Mouse (Mus musculus): ENCODE results near the gene Prickle2.

Gene Prickle2

DNA sequence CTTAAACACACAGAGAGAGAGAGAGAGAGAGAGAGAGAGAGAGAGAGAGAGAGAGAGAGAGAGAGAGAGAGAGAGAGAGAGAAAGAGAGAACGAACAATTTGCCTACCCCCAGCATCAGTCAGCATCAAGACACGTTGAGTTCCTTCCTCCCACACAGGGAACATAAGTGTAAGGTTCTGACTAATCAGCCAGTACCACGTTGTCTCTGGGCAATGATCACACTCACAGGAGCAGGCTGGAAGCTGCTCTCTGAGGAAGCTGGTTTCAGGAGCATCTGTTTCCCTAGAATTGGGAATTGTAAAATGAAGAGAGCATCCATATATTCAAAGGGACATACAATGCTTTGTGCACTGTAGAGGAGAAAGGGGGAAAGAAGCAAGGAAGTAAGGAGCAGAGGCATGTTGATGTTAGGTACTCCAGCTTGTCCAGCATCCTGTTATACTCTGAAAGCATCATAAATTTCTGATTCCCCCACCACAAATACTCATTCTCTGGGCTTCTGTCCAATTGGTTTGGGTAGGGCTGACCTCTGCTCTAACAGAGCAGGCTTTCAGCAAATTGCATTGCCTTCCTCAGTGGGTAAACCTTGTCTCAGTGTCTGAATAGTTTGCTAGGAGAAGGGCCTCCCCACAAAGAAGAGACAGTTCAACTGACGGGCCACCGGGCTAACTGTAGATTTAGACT, 116.4 kb downstream of the Prickle2 start:
- DNase-seq (ENCODE audit: low read depth), result peak; percentile 37

DNA sequence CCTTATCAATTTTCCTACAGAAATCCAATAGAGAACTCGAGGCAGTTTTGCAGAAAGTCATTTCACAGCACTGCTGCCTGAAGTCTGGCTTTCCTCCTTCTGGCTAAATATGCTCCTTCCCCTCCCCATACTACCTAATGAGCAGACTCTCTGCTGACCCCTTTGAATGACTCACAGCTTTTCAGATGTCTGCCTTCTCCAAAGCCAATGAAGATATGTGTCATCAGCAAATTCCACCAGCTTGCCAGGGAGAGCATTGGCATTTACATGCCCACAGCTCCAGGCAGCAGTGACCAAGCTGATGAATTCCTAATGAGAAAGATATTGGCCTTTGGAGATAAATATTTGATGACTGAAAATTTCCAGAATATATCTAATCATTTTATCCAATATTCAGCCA, 121.9 kb downstream of the Prickle2 start:
- peak; percentile 35 for DNase-seq (ENCODE audit: low read depth)

DNA sequence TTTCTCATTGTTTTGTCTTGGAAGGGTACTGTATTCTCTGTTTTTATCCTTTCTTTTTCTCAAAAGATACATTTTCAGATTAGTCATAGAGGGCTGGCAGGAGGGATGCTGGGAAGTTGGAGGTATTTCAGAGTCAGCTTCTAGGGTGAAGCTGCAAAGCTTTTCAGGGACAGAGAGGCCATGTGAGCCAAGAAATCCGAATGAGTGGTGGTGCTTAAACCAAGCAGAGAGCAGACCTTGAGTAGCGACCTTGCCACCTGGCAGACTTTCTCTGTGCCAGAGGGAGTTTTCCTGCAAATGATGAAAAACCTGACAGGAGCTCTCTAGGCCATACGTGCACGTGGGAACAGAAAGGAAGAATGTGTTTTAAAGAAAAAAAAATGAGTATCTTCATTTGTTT, 130.7 kb downstream of the Prickle2 start:
- DNase-seq (ENCODE audit: low read depth), result no peak

DNA sequence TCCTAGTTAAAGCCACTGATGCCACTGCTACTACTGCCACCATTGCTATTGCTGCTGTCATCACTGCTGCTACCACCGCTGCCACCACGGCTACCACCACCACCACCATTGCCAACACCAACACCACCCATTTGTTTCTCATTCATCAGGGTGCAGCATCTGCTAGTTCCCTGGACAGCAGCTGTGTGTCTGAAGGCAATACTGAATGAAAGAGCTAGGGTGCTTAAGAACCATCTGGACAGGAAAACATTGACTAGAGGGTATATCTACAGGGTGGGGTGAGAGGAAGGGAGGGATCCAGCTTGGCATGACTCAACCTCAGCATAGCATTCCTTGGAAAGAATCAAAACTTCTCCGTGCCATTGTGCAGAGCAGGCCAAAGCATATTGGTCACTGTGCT, 133.8 kb downstream of the Prickle2 start:
- no peak for DNase-seq (ENCODE audit: low read depth)

DNA sequence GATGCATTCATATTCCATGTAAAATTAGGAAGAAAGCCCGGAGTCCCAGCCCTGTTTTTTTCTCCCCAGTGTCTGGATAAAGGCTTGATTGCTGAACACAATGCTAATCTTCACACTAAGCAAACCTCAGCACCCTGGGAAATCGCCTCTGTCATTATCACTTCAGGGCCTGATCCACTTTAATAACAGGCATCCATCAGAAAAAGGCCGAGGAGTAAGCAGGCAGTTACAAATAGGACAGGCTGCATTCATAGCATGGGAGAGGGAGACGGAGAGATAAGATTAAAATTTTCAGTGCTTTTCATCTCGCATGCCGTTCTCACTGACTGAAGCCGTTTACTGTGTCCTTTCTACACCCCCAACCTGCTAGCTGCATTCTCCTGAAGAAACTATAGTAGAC, 135.9 kb downstream of the Prickle2 start:
- no peak for DNase-seq (ENCODE audit: low read depth)

DNA sequence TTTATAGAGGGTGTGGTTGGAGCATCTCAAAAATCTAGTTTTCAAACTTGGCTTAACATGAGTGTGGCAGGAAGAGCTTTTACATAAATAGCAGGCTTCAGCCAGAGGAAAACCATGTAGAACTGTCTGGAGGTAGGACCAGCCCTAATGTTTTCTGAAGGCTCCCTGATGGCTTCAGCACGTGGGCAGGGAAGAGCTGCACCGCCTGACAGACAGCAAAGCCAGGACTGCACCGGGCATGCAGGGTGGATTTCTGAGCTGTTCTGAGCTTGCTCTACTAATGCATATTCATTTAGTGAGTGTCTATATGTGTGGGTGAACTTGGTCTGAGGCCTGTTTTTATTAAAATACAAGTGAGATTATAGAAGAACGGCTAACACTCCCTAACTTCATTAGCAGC, 136.7 kb downstream of the Prickle2 start:
- DNase-seq (ENCODE audit: low read depth), result no peak

DNA sequence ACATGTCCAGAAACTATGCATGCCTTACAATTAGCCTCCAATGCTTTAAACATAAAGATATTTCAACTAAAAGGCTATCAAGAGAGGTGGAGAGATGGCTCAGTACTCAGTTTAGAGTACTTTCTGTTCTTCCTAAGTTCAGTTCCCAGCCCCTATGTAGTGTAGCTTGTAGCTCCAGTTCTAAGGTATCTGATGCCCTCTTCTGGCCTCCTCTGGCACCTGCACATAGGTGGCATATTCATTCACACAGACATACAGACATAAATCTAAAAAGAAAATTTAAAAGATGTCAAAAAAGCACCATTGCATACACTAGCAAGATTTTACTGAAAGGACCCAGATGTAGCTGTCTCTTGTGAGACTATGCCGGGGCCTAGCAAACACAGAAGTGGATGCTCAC, 146.7 kb downstream of the Prickle2 start:
- DNase-seq (ENCODE audit: low read depth), result no peak

DNA sequence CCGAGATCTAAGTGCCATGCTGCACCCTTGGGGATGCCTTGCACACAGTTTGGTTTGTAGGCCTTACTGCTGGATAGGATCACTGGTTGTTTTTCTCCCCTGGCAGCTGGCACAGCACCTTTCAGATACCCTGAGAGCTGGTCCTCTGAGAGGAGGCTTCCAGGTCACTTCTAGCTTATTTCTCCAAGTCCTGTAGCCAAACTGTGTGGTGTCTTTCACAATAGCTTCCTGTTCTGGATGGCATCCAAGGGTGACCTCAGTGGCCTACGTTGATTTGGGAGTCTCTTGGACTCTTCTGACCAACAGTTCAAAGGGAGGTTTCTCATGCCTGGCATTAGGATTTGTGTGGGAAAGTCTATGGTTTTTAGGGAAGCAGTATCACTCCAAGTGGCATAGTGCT, 150.3 kb downstream of the Prickle2 start:
- no peak for DNase-seq (ENCODE audit: low read depth)

DNA sequence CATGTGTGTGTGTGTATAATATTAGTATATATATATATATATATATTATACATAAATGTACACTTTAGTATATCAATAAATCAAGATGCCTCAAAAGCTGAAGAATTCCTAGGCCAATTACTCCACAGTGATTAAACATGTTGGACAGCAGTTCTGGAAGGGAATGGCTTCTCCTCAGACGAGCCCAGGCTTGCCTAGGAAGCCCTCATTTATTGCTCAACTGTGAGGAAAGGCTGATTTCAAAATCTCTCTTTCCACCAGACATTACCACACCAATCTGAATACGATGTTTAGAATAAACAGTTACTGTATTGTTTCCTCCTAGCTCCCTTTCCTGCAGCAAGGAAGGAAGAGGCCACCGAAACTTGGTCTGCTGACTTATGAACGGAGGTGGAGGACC, 152.9 kb downstream of the Prickle2 start:
- DNase-seq (ENCODE audit: low read depth), result no peak

DNA sequence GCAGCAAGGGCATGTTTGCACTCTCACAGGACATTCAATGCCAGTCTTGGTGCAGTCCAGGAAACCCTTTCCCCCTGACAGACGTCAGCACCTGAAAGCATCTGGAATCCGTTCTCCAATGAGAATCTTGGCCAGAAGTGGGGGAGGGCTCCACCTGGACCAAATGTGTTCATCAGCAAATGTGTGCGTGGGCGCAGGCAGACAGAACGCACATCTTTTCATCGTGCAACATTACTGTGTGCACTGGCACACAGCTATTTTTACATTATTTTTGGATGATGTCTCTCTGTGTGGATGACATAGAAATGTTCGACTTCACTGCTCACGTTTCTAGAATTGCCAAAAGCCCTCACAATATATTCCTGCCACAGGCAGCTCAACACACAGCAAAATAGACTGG, 156.7 kb downstream of the Prickle2 start:
- no peak for DNase-seq (ENCODE audit: low read depth)

DNA sequence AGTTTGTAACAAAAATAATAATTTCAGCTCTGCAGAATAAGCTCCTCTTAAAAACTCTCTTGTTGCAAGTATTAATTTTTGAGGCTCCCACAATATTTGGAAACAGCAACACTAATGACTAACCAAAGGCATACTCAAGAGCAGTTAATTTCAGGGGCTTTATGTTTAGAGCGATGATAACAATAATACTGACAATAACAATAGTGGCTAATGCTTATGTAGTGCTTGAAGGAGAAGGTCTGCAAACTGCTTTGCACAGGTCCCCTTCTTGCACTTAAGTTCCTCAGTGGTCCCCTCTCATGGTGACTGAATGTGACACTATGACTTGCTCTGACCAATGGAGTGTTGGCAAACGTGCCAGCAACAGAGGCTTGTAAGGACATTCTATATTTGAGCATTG, 160.8 kb downstream of the Prickle2 start:
- DNase-seq (ENCODE audit: low read depth), result no peak

DNA sequence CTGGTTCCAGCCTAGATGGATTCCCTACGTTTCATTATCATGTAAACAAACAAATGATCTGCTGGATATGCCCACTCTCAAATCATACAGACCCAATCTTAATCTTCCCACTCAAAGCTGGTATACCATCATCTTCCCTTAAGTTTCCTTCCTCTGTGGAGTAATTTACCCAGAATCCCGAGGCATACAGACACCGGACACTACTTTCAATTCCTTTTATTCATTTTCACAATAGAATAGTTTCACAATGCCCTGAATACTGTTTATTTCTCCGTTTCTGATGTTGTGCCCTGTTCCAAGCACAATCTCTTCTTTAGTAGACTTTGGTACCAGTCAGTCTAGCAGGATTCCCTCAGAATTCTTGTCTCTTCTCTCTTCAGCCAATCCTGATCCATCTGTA, 162.1 kb downstream of the Prickle2 start:
- no peak for DNase-seq (ENCODE audit: low read depth)

DNA sequence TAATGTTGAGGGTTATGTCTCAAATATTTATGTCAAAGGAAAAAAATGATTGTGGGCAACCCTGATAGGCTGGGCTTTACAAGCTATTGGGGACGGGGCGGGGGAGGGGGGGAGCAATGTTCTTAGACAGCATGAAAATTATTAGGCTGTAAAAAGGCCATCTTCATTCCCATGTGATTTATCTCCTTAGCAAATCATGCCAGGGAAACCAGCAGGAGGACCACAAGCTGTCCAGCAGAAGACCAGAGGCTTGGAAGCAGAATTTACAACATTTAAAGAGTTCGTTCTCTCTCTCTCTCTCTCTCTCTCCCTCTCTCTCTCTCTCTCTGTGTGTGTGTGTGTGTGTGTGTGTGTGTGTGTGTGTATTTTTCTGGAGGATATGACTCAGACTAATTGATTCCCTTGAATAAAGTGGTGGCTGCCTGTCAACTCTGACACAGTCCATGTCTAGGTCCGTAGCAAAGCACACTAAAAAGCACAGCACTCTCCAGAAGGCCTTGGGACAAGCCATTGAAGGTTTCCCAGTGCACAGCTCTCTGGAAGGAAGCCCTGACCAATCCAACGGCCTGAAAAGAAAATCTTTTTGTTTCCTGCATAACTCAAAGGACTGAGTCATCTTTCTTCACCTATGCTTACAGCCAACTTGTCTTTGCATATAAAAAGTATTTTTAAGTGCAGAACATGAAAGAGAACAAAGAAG, 163.4 kb downstream of the Prickle2 start:
- DNase-seq (ENCODE audit: low read depth), result peak; percentile 53

DNA sequence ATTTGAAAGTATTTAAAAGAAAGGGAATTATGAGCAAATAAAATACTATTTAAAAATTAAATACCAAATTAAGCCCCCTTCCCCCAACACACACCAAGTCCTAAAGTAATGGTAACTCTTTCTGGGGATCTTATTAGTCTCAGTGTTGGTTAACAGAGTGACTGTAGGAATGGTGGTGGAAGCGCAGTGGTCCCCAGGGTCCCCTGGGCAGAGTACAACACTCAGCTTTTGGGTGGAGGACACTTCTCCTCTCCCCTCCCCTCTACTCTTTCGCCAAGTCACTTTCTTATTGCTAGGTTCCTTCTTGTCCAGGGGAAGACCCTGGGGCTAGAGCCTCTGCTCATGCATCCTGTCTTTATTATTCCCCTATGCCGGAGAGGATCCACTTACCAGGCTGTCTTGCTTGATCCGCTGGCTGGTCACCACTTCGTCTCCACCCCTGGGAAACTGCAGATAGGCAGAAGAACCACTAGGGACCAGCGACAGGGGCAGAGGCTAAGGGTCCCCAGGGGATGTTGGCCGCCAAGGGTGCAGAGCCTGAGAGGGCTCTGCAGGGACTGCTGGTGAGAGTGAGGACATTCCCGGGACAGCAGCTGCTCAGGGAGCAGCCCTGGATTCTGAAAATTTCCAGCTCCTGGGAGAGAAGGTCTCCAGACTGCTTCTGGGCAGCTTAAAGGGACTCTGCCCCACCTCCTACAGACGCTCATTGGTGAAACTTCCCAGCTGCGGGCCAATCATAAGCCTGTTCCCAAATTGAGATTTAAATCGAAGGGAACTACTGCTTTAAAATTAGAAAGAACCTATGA, 171.5 kb downstream of the Prickle2 start:
- DNase-seq (ENCODE audit: low read depth), result peak; percentile 46

DNA sequence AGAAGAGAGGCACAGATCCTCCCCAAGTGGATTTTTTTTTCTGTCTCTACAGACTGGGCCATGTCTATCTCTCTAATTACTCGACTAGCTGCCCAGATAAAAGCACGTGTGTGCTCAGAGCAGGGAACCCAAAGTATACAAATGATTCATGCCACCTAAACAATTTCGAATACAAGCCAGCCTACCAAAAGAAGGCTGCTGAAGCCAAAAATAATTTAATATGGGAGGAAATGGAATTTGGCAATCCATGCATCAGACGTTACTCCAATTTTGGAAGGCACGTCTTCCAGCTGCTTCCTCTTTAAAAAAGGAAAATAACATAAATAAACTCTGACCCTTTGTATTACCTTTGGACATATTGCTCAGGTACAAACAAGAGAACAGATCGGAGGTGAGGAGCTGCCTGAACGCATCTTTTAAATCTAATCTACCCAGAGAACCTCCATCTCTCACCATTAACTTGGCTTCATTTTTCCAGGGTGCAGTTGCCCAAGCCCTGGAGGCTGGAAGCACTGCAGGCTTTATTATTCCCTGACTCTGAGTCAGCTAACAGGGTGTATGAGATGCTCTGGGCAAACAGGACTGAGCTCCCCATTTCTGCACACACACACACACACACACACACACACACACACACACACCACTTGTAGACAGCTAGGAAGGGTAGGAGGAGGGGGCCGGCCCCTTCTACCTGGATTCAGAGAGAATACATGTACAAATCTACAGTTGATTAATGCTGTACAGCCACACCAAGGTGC, 172.5 kb downstream of the Prickle2 start:
- no peak for DNase-seq (ENCODE audit: low read depth)

DNA sequence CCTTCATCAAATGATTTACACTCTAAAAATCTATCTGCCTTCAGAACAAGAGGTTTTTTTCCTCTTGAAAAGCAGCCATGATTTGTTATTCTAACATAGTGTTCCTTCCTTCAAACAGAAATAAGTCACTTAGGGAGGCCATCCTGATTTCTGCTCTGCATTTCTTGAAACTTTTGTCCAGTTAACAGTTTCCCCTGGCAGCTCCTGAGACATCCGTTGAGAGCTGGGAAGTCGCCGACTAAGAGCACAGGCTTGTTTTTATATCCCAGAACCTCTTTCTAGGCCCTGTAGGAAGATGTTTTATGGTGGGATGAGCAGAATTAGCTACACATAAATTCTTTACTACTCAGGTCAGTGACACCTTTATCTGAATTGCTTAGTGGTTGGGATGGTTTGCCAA, 173.1 kb downstream of the Prickle2 start:
- no peak for DNase-seq (ENCODE audit: low read depth)

DNA sequence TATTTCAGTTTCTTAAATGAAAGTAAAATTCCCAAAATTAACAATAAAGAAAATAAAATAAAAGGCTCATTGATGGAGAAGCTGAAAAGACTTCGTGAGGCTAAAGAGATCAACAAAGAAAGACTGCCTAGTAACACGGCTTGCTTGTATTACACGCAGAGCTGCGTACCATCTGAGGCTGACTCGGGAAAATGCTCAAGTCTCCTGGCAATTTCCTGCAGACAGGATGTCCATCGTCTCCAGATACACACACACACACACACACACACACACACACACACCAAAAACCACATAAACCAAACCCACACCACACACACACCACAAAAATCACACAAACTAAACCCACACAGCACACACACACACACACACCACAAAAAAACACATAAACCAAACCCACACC, 173.6 kb downstream of the Prickle2 start:
- DNase-seq (ENCODE audit: low read depth), result no peak

DNA sequence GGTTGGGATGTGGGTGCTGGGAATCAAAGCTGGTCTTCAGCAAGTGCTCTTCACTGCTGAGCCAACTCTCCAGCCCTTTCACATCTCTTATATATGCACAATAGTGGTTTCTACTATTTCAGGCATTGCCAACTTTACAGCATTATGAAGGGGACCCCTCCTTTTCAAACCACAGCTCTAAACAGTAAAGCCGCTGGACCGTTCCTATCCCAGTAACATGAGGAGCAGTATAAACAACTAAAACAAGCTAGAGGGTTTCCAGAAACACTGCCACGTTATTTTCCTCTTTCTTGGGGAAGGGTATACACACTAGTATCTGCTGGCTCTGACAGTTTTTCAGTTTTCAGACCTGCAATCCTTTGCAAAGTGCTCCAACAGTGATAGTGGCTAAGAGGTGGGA, 179.7 kb downstream of the Prickle2 start:
- DNase-seq (ENCODE audit: low read depth), result no peak

DNA sequence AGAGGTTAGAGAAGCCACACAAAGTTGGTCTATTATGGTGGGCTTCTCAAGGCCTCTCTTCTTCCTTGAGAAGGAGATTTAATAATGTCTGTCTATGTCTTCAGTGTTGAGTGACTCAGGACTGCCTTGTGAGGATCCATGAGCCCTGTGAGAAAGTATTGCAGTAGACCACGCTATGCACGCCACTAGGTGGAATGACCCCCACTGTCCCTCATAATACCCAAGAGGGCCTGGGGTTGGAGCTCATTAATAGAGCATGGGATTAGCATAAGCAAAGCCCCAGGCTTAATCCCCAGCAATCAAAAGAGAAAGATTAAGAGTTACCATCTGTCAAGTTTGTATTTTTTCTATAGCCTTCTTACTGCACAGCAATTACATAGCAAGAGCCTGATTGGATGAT, 180.3 kb downstream of the Prickle2 start:
- DNase-seq (ENCODE audit: low read depth), result no peak

DNA sequence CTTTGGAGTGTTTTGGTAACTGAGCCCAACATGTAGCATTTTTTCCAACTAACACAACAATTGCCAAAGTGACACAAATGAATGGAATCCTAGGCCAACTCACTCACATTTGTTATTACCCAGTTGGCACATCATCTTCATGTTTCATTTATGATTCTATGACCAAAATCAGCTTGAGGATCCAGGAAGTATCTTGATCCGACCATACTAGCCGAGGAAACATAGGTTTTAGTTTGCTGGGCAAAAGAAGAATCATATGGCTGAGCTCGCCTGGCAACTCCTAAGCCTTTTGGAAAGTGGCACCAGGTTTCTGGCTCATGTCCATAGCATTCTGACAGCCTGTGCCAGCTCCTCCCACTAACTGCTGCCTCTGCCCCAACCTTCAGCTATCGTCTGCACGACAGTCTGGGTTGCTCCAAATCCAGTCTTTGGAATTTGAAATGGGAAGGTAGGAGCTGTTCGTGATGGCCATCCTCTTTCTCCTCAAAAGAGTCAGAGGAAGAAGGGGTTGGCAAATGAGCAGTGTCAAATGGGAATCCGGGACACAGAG, 184.4 kb downstream of the Prickle2 start:
- no peak for DNase-seq (ENCODE audit: low read depth)

DNA sequence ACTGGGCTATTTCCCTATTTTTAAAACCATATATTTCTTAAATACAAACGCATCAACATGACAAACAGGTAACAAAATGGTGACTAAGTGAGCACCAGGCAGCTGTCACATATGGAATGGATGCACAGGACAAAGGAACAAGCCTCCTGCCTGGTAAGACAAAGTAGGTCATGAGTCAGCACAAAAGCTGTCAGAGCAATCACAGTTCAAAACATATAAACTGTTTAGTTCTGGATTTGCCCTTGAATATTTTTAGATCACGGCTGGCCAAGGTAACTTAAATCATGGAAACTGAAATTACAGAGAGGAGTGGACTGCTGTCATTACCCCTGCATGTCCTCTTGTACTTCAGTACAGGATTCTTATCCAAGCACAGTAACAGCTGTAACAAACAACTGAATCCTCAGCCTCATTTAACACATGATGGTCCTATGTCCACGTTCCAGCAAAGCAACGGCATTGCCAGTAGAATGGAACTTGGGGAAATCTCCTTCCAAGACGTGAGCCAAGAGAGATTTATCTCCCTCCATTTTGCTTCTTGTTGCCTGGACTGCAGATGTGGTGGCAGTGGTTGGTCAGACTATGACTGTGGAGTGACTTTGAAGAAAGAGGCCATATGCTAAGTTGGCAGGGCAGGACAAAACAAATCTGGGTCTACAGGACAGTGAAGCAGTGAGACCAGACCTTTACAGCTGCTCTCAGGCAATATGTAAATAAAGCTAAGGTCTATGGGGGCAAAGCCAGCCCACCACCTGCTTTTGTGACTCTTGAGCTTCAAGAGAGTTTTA, 185.7 kb downstream of the Prickle2 start:
- no peak for DNase-seq (ENCODE audit: low read depth)

Measured in fibroblast of lung, adult 2 months (primary cell).